Mouse (Mus musculus): ENCODE results near the gene Ptchd1. TPM values are rescaled to one million over a fixed set of nuclear protein-coding genes. Genes with fewer than 3 reads are reported as not detected.

The Ptchd1 gene
- total RNA-seq, 2 experiments from 2014 or later = 6.9 to 7.5 TPM

Other genes with a start within 250 kb of the Ptchd1 start
- gene Gm15155, start 927 bp upstream of the Ptchd1 start, total RNA-seq (2021) = not detected

Data from layer of hippocampus, postnatal 10 days (tissue).